Mouse (Mus musculus): Measurements from ENCODE around the gene Gm5741. TPM values are rescaled to one million over a fixed set of nuclear protein-coding genes. Genes with fewer than 3 reads are reported as not detected.

Gene Gm5741
- total RNA-seq (2021) (not detected), polyA plus RNA-seq (2012; rRNA removed) (not detected in 2 replicates)
- long read RNA-seq, result 0 reads

DNA sequence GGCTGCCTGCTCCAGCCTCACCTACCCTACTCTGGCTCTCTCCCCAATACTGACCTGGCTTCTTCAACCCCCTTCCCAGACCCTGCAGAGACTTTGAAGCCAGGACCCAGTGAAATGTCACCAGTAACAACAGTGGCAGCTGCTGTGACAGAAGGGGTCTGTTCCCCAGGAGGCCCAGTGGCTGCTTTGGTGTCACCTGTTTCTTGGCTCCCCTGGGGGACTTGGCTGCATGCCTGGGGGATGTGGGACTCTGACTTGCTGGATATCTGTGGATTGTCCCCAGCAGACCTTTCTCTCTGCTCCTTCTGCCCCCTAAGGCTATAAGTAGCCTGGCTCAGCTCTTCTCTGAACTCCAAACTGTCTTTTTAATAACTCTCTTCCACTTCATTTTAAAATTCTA is at the start of gene Gm5741:
Gm5741 (minus strand) TSS at position 1 of the 400 bp plus-strand sequence.
- TF ChIP-seq CTCF (IDR thresholded peaks at IDR 0.05) (no peak), POLR2A (IDR thresholded peaks at IDR 0.05; ENCODE audit: insufficient read depth, low read depth, low read length) (no peak), EP300 (IDR thresholded peaks at IDR 0.05; ENCODE audit: insufficient read depth, low read depth, low read length) (no peak)
- intact Hi-C loops (cut with DNase I), result no loop called here
- H3K36me3 ChIP-seq (ENCODE audit: control insufficient read depth, insufficient read depth, low read length), result no peaks in the 10 kb centered on the region
- H3K27me3 ChIP-seq (ENCODE audit: control insufficient read depth, insufficient read depth, low read length), result no peaks in the 10 kb centered on the region
- DNase-seq, result no peak
- H3K9ac ChIP-seq (ENCODE audit: low read depth, low read length), result no peak within 1 kb of the TSS
- no peak within 1 kb of the TSS for H3K27ac ChIP-seq
- H3K4me1 ChIP-seq (ENCODE audit: control insufficient read depth, insufficient read depth, low read length), result peaks cover 5% of the 10 kb centered on the region
- no peaks in the 10 kb centered on the region for H3K79me2 ChIP-seq (replicated peaks; ENCODE audit: control insufficient read depth, insufficient read depth, low read length)
- H3K4me3 ChIP-seq, result no peak within 1 kb of the TSS

DNA sequence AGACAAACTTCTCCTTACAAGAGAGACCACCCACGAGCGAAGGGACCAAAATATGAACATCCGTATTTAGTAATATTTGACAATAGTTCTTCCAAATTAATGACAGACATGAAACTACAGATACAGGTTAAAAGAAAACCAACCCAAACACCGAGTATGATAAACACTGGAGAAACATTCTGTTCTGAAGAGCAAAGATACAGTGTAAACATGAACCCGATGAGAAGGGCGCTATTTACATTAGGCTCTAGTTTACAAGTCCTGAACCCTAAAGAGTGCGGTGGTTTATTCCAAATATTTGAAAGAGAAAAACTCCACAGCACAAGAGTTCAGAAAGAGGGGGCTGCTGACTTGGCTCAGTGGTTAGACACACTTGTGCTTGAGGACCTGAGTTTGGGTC is 49.2 kb upstream of the Gm5741 start:
- TF ChIP-seq POLR2A (IDR thresholded peaks at IDR 0.05; ENCODE audit: insufficient read depth, low read depth, low read length) (no peak), CTCF (IDR thresholded peaks at IDR 0.05) (no peak), EP300 (IDR thresholded peaks at IDR 0.05; ENCODE audit: insufficient read depth, low read depth, low read length) (no peak)
- DNase-seq, result no peak
- no peaks in the 10 kb centered on the region for H3K4me1 ChIP-seq (ENCODE audit: control insufficient read depth, insufficient read depth, low read length)
- H3K36me3 ChIP-seq (ENCODE audit: control insufficient read depth, insufficient read depth, low read length), result no peaks in the 10 kb centered on the region
- H3K79me2 ChIP-seq (replicated peaks; ENCODE audit: control insufficient read depth, insufficient read depth, low read length), result no peaks in the 10 kb centered on the region
- 92% methylated on average over 7 of the region's 7 CpGs for WGBS
- no peak overlapping the region for H3K9ac ChIP-seq (ENCODE audit: low read depth, low read length)
- intact Hi-C loops (cut with DNase I), result loop anchor here (5.0 kb wide), 1 partner anchor 35 kb away; the partner anchor contains the start of genes Man2b1, Wdr83 and Wdr83os
- H3K27me3 ChIP-seq (ENCODE audit: control insufficient read depth, insufficient read depth, low read length), result no peaks in the 10 kb centered on the region
- no peak overlapping the region for H3K27ac ChIP-seq
- H3K4me3 ChIP-seq, result no peak overlapping the region

DNA sequence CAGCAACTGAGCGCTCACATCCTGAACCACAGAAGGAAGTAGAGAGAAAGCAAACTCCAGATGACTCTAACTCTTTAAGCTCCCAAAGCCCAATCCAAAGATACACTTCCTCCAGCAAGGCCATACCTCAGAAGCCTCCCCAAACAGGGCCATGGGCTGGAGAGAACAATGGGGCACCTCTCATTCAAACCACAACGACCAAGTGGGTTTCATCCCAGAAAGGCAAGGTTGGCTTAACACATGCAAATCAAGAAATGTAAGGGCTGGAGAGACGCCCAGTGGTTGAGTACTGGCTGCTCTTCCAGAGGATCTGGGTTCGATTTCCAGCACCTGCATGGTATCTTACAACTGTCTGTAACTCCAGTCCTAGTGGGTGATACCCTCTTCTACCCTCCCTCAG is 47.7 kb upstream of the Gm5741 start:
- H3K27me3 ChIP-seq (ENCODE audit: control insufficient read depth, insufficient read depth, low read length), result no peaks in the 10 kb centered on the region
- TF ChIP-seq CTCF (IDR thresholded peaks at IDR 0.05), result no peak
- no peak for TF ChIP-seq EP300 (IDR thresholded peaks at IDR 0.05; ENCODE audit: insufficient read depth, low read depth, low read length)
- no peak for TF ChIP-seq POLR2A (IDR thresholded peaks at IDR 0.05; ENCODE audit: insufficient read depth, low read depth, low read length)
- H3K27ac ChIP-seq, result no peak overlapping the region
- H3K79me2 ChIP-seq (replicated peaks; ENCODE audit: control insufficient read depth, insufficient read depth, low read length), result no peaks in the 10 kb centered on the region
- 79% methylated on average over 4 of the region's 4 CpGs for WGBS
- no peaks in the 10 kb centered on the region for H3K4me1 ChIP-seq (ENCODE audit: control insufficient read depth, insufficient read depth, low read length)
- no peak for DNase-seq
- intact Hi-C loops (cut with DNase I), result loop anchor here (5.0 kb wide), 1 partner anchor 33 kb away; the partner anchor contains the start of genes Man2b1, Wdr83 and Wdr83os
- peaks cover 2% of the 10 kb centered on the region; the same call in 1 of the 2 replicates for H3K36me3 ChIP-seq (ENCODE audit: control insufficient read depth, insufficient read depth, low read length)
- no peak overlapping the region for H3K4me3 ChIP-seq
- H3K9ac ChIP-seq (ENCODE audit: low read depth, low read length), result no peak overlapping the region

DNA sequence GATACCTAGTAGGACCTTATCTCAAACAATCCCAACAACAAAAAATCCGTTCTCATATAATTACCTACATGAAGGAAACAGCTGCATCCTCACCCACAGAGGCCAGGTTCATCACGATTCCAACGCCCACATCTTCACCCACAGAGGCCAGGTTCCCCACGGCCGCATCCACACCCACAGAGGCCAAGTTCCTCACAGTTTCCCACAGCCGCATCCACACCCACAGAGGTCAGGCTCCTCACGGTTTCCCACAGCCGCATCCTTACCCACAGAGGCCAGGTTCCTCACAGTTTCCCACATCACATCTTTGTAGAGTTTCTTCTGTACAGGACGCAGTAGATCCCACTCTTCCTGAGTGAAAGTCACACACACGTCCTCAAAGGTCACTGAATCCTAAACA is 45.5 kb upstream of the Gm5741 start:
- Histone ChIP-seq H3K27me3 (ENCODE audit: control insufficient read depth, insufficient read depth, low read length) (no peaks in the 10 kb centered on the region), H3K27ac (no peak overlapping the region), H3K79me2 (replicated peaks; ENCODE audit: control insufficient read depth, insufficient read depth, low read length) (no peaks in the 10 kb centered on the region), H3K9ac (ENCODE audit: low read depth, low read length) (no peak overlapping the region), H3K36me3 (ENCODE audit: control insufficient read depth, insufficient read depth, low read length) (peaks cover 2% of the 10 kb centered on the region; the same call in 1 of the 2 replicates), H3K4me3 (no peak overlapping the region), H3K4me1 (ENCODE audit: control insufficient read depth, insufficient read depth, low read length) (no peaks in the 10 kb centered on the region)
- no peak for DNase-seq
- TF ChIP-seq CTCF (IDR thresholded peaks at IDR 0.05) (no peak), EP300 (IDR thresholded peaks at IDR 0.05; ENCODE audit: insufficient read depth, low read depth, low read length) (no peak), POLR2A (IDR thresholded peaks at IDR 0.05; ENCODE audit: insufficient read depth, low read depth, low read length) (no peak)
- intact Hi-C loops (cut with DNase I), result no loop called here
- WGBS, result 94% methylated on average over 10 of the region's 10 CpGs

DNA sequence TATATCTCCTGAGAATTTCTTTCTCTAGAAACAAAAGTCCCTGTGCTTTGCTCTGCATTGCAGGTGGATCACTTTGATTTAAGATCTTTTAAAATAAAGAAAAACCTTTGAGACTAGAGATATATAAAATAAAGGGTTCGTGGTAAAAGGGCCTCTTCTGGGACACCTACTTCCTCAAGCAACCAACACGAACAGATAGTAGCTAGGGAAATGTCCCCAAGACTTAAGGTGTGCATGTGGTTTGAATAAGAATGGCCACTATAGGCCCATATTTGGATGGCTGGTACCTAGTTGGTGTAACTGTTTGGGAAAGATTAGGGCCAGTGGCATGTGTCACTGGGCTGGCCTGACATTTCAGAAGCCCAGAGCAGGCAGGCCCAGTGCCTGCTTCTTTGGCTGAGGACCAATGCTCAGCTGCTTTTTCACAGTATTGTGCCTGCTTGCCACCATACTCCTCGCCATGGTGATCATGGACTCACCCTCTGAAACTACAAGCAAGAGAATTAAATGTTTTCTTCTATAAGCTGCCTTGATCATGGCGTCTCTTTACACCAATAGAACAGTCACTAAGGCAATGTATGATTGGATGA is 32.4 kb upstream of the Gm5741 start:
- Histone ChIP-seq H3K36me3 (ENCODE audit: control insufficient read depth, insufficient read depth, low read length) (no peaks in the 10 kb centered on the region), H3K79me2 (replicated peaks; ENCODE audit: control insufficient read depth, insufficient read depth, low read length) (no peaks in the 10 kb centered on the region), H3K27me3 (ENCODE audit: control insufficient read depth, insufficient read depth, low read length) (no peaks in the 10 kb centered on the region), H3K27ac (no peak overlapping the region), H3K4me1 (ENCODE audit: control insufficient read depth, insufficient read depth, low read length) (no peaks in the 10 kb centered on the region), H3K9ac (ENCODE audit: low read depth, low read length) (no peak overlapping the region), H3K4me3 (no peak overlapping the region)
- intact Hi-C loops (cut with DNase I), result no loop called here
- WGBS, result 83% methylated on average over 4 of the region's 4 CpGs
- no peak for TF ChIP-seq CTCF (IDR thresholded peaks at IDR 0.05)
- no peak for TF ChIP-seq POLR2A (IDR thresholded peaks at IDR 0.05; ENCODE audit: insufficient read depth, low read depth, low read length)
- no peak for TF ChIP-seq EP300 (IDR thresholded peaks at IDR 0.05; ENCODE audit: insufficient read depth, low read depth, low read length)
- DNase-seq, result no peak

DNA sequence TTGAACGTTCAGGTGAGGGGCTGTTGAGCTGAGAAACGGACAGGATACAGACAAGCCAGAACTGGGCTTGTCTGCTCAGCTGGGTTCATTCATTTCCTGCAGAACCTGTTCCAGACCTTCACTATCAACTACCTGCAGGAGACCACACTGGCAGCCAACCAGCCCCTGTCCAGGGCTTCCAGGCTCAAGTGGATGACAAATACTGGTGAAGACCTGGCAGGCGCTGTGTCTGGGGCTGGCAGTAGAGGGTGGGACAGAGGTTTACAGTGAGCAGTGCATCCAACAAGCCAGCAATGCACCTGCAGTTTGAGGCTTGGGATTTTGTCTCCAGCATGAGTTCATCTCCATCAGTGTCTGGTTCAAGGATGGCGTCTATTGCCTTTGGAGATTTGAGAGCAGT is 29.1 kb upstream of the Gm5741 start:
- WGBS, result 88% methylated on average over 4 of the region's 4 CpGs
- Histone ChIP-seq H3K4me3 (no peak overlapping the region), H3K27ac (no peak overlapping the region), H3K4me1 (ENCODE audit: control insufficient read depth, insufficient read depth, low read length) (no peaks in the 10 kb centered on the region), H3K9ac (ENCODE audit: low read depth, low read length) (no peak overlapping the region), H3K27me3 (ENCODE audit: control insufficient read depth, insufficient read depth, low read length) (no peaks in the 10 kb centered on the region), H3K36me3 (ENCODE audit: control insufficient read depth, insufficient read depth, low read length) (no peaks in the 10 kb centered on the region), H3K79me2 (replicated peaks; ENCODE audit: control insufficient read depth, insufficient read depth, low read length) (no peaks in the 10 kb centered on the region)
- intact Hi-C loops (cut with DNase I), result no loop called here
- DNase-seq, result no peak
- no peak for TF ChIP-seq EP300 (IDR thresholded peaks at IDR 0.05; ENCODE audit: insufficient read depth, low read depth, low read length)
- no peak for TF ChIP-seq POLR2A (IDR thresholded peaks at IDR 0.05; ENCODE audit: insufficient read depth, low read depth, low read length)
- no peak for TF ChIP-seq CTCF (IDR thresholded peaks at IDR 0.05)
